Comparison of ENCODE assay signal across 13 mouse cellular contexts in genomic region chr2:30401581-30401980, GRCm38 (mm10).
"Had no signal": no experiment of that assay in that cellular context is flagged by ENCODE, and none has a peak within 500 bp of the region (broad histone marks: within the 10 kb centered on the region; RNA-seq: fewer than 3 reads in every experiment).

No protein-coding gene starts in this region.

- ATAC-seq: liver, embryonic 12.5 days had no signal

- H3K4me3 ChIP-seq: kidney, embryonic 15.5 days; limb, embryonic 15.5 days; liver, embryonic 12.5 days; neural tube, embryonic 12.5 days had no signal

- H3K27ac ChIP-seq: kidney, embryonic 15.5 days; limb, embryonic 15.5 days; liver, embryonic 12.5 days; neural tube, embryonic 12.5 days had no signal

- DNase-seq: kidney, postnatal 14 days; layer of hippocampus, adult 9-11 months; layer of hippocampus, postnatal 36 days; lung, embryonic 14.5 days; lung, postnatal 10 days; lung, postnatal 4 days; spleen, adult 18-20 months; thymus, adult 18-20 months; thymus, postnatal 14 days had no signal

- H3K4me1 ChIP-seq: kidney, embryonic 15.5 days; limb, embryonic 15.5 days had no signal
